Mouse (Mus musculus): ENCODE results near the gene Apoc1. TPM values are rescaled to one million over a fixed set of nuclear protein-coding genes. Genes with fewer than 3 reads are reported as not detected.
A peak's percentile ranks its signal among the peaks of the same experiment; 100 is the strongest.

Gene Apoc1
- total RNA-seq, 2 experiments from 2014 or later = 3.1 to 3.3 TPM

GRCm38 (mm10) chr7:19712414-19712813 is 20.0 kb upstream of the Apoc1 start:
- DNase-seq (ENCODE audit: extremely low spot score in 1 of 2, low spot score in 2 of 2) = no peak
- intact Hi-C loops (cut with DNase I) = no loop called here

- intact Hi-C loops (cut with DNase I) = no loop called here
- peak in 1 of 2 experiments; percentile 63 for DNase-seq (ENCODE audit: extremely low spot score in 1 of 2, low spot score in 2 of 2)
Measured at GRCm38 (mm10) chr7:19710650-19711049, 18.2 kb upstream of the Apoc1 start.

DNA sequence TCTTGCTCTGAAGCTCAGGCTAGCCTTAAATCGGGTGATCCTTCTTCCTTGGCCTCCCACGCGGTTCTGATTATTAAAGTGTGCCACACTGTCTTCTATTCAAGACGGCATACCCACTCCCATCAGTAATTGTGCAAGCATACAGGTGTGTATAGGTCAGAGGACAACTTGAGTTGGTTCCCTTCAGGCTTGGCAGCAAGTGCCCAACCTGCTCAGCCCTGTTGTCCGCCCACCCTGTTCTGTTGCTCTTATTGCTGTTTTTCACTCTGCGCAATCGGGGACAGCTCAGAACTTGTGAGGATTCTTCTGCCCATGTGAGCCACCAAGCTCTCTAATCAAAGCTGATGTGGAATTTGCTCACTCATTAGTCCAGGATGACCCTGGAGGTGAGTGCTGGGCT is 12.8 kb upstream of the Apoc1 start:
- intact Hi-C loops (cut with DNase I) = loop anchor here (10.0 kb wide), 1 partner anchor 300 kb away; the partner anchor contains the start of genes Ckm and Klc3
- DNase-seq (ENCODE audit: extremely low spot score in 1 of 2, low spot score in 2 of 2) = no peak

- intact Hi-C loops (cut with DNase I) = loop anchor here (10.0 kb wide), 1 partner anchor 300 kb away; the partner anchor contains the start of genes Ckm and Klc3
- DNase-seq (ENCODE audit: extremely low spot score in 1 of 2, low spot score in 2 of 2) = no peak
Measured at GRCm38 (mm10) chr7:19704475-19704874, 12.0 kb upstream of the Apoc1 start.

DNA sequence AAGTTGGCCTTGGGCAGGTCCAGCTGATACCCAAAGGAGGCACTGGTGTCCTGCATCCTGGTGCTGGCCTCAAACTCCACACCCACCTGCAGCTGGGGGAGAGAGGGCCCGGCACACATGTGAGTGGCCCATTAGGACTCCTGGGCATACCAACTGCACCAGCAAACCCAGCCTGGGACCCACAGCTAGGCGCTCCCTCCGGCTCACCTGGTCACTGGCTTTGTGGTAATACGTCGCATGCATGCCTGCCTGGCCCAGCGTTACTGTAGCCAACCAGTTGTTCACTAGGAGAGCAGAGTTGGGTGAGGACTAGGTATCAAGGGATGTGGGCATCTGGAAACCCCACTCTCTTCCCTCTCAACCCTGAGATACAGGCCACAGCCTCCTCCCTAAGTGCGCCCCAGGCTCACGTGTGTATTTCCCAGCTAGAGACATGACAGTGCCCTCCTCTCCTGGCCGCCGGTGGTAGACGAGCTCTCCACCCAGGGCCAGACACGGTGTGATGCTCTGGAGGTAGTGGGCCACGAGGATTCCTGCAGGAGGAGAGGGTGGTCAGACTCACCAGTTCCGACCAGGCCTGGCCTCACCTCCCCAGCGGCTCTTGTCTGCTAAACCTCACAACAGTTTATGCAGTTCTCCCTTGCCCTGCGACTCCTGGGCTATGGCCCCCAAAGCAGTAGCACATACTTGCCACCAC is 10.5 kb upstream of the Apoc1 start:
- intact Hi-C loops (cut with DNase I) = loop anchor here (10.0 kb wide), 1 partner anchor 298 kb away; the partner anchor contains the start of genes Ckm and Klc3
- DNase-seq (ENCODE audit: extremely low spot score in 1 of 2, low spot score in 2 of 2) = no peak

- intact Hi-C loops (cut with DNase I) = loop anchor here (2.0 to 10.0 kb wide), 2 partner anchors 32 to 296 kb away; partner anchors contain the start of genes Ckm and Klc3
- DNase-seq (ENCODE audit: extremely low spot score in 1 of 2, low spot score in 2 of 2) = peak; percentile 65 to 87
Measured at GRCm38 (mm10) chr7:19701069-19701761, 8.8 kb upstream of the Apoc1 start.

DNA sequence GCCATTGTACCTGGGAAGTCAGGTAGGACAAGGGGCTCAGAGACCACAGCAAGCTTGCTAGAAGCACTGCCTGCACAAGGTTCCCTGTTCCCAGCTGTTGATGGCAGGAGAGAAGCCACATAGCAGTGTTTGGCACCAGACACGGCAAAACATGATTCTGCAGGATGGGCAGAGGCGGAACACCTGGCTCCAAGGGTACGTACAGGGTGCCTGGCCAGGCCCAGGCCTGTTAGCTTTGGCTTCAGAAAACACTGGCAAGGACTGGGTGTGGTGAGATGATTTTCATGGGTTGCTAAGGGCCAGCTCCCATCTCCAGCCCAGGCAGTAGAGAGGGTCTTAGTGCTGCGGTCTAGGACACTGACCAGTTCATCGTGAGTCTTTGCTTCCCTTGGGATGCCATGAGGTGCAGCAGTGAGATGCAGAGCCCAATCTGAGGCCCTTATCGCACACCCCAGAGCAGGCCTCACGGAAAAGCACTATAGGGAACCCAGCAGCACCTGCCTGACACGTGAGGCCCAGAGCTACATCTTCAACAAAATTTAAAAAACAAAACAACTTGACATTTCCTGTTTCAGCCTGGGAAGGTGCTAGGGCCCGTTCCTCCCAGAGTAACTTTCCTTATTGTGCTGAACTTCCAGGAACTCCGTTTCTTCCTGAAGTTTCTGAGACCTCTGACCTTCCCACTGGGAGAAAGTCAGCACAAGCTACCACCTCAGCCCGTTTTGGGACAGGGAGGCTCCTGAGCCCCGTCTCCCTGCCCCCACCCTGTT is 8.0 kb upstream of the Apoc1 start:
- DNase-seq (ENCODE audit: extremely low spot score in 1 of 2, low spot score in 2 of 2) = no peak
- intact Hi-C loops (cut with DNase I) = loop anchor here (2.0 to 10.0 kb wide), 2 partner anchors 32 to 296 kb away; partner anchors contain the start of genes Ckm and Klc3

GRCm38 (mm10) chr7:19699827-19700148 is 7.3 kb upstream of the Apoc1 start:
- intact Hi-C loops (cut with DNase I) = loop anchor here (2.0 to 10.0 kb wide), 2 partner anchors 31 to 295 kb away; partner anchors contain the start of genes Ckm and Klc3
- DNase-seq (ENCODE audit: extremely low spot score in 1 of 2, low spot score in 2 of 2) = no peak

GRCm38 (mm10) chr7:19698907-19699826 is 6.7 kb upstream of the Apoc1 start, which contains the start of gene Apoe:
TSS of gene Apoe (minus strand) at chr7:19699188.
- intact Hi-C loops (cut with DNase I) = no loop called here

GRCm38 (mm10) chr7:19697949-19698906 is 5.8 kb upstream of the Apoc1 start:
- peak in 1 of 2 experiments; percentile 72 for DNase-seq (ENCODE audit: extremely low spot score in 1 of 2, low spot score in 2 of 2)
- intact Hi-C loops (cut with DNase I) = no loop called here

More at GRCm38 (mm10) chr7:19698907-19699826, 6.7 kb upstream of the Apoc1 start, which contains the start of gene Apoe:
- DNase-seq (ENCODE audit: extremely low spot score in 1 of 2, low spot score in 2 of 2) = peak; percentile 70 to 86

GRCm38 (mm10) chr7:19696336-19696873 is 3.9 kb upstream of the Apoc1 start:
- intact Hi-C loops (cut with DNase I) = no loop called here
- no peak for DNase-seq (ENCODE audit: extremely low spot score in 1 of 2, low spot score in 2 of 2)

- intact Hi-C loops (cut with DNase I) = no loop called here
- DNase-seq (ENCODE audit: extremely low spot score in 1 of 2, low spot score in 2 of 2) = no peak
Measured at GRCm38 (mm10) chr7:19695881-19696280, 3.4 kb upstream of the Apoc1 start.

DNA sequence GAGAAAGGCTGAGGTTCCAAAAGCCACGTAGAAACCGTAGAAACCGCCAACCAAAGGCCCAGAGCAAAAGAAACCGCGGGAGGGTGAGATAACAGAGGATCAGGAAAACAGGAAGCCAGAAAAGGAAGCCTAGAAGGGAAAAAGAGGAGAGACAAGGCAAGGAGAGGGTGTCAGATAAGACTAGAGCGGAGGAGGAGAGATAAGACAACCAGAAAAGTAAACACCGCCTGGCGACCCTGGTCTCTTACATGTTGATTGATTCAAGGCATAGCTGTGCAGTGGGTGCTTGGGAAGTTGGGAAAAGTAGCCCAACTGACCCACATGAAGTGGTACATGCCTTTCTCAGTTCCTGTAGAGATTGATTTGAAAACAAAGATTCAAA is 2.7 kb upstream of the Apoc1 start:
- DNase-seq (ENCODE audit: extremely low spot score in 1 of 2, low spot score in 2 of 2) = no peak
- intact Hi-C loops (cut with DNase I) = no loop called here

DNA sequence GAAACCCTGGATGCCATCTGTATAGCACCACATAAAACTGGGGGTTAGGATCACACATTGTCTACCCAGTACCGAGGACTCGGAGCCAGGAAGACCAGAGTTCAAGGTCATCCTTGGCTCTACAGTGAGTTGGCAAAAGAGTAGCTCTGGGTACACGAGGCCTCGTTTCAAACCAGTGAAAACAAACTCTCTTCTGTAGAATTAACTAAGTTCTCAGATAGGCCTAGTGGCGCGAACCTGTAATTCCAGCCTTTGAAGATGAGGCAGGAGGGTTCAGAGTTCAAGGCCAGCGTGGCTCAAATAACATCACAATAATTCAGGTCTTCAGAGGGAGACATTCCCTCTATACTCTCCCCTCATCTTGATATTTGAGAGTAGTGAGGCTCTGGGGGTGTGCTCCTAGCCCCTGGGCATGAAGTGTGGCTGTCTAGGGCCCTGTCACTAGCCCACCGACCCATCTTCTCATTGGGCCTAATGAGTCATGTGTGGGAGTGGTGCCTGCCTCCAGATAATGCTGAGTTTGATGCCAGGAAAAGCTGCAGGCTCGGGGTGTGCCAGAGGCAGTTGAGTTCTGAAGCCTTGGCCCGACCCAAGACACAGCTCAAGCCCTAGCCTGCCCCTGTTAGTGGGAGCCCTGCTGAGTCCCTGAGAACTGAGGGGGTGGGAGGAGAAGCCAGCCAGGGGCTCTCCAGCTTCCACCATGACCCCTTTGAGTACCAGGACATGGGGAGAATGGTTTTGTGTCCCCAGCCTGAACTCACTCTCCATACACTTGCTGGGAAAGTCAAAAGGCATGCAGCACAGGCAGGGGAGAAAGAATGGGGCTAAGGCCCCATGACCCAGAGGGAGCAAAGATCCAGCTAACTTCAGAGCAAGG is 2.1 kb upstream of the Apoc1 start:
- DNase-seq (ENCODE audit: extremely low spot score in 1 of 2, low spot score in 2 of 2) = no peak
- intact Hi-C loops (cut with DNase I) = no loop called here

- intact Hi-C loops (cut with DNase I) = no loop called here
Measured at GRCm38 (mm10) chr7:19693421-19693820, 961 bp upstream of the Apoc1 start.

DNA sequence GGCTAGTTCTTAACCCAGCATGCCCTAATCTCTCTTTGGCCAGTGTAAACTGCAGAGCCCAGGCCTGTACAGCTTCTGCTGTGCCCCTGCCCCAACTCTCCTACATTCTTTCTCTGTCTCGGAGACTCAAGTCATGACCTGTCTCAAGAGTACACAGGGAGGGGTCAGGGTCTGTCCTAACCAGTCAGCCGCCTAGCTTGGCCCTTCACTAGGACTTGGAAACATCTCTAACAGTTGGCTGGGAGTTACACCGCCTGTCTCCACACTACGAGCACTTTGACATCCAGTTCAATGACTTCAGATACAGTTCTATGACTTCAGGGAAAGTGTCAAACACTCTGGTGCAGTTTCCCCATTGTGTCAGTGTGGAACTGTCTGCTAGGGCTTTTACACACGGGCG is 1.0 kb downstream of the Apoc1 start:
- no peak for DNase-seq (ENCODE audit: extremely low spot score in 1 of 2, low spot score in 2 of 2)
- intact Hi-C loops (cut with DNase I) = no loop called here

More at GRCm38 (mm10) chr7:19693421-19693820, 961 bp upstream of the Apoc1 start:
- peak in 1 of 2 experiments; percentile 84 for DNase-seq (ENCODE audit: extremely low spot score in 1 of 2, low spot score in 2 of 2)

Measured in left cerebral cortex, postnatal 10 days (tissue).